Mouse (Mus musculus): Measurements from ENCODE around the gene Abhd12b.

The Abhd12b gene

DNA sequence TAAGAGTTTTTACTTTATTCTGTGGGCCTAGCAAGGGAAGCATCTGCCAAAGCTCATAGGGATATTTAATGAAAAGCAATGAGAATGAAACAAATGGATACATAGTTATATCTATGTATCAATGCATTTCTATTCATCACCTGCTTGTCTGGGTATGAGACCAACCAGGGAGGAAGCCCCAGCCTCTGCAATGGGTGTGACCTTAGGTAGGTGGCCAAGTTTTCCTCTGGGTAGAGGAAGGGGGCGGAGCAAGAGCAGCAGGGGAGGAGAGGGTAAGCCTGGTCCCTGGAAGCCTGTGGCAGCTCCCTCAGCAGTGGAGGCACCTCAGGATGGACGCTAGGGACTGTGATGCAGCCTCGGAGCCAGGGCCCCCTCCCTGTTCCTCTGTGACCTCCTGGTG lies at the start of gene Abhd12b:
Abhd12b (plus strand) TSS at position 301 of the 400 bp plus-strand sequence.
- no peak for DNase-seq (ENCODE audit: extremely low read depth, low read depth)

DNA sequence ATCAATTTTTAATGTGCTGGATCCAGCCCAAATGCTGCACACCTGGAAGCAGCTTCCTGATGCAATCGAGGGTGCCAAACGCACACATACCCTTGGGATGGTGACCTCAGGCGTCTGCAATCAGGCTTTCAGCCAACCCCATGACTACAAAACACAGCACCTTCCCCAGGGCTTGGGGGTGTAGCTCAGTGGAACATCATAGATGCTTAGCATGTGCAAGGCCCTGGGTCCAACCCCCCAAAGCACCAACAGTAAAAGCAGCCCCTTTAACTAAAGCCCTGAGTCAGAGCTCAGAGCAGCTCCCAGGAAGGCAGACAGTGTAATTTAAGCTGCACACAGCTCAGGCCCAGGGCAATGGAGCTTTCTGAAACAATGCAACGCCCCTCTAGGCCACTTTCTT lies 49.7 kb upstream of the Abhd12b start:
- no peak for DNase-seq (ENCODE audit: extremely low read depth, low read depth)

DNA sequence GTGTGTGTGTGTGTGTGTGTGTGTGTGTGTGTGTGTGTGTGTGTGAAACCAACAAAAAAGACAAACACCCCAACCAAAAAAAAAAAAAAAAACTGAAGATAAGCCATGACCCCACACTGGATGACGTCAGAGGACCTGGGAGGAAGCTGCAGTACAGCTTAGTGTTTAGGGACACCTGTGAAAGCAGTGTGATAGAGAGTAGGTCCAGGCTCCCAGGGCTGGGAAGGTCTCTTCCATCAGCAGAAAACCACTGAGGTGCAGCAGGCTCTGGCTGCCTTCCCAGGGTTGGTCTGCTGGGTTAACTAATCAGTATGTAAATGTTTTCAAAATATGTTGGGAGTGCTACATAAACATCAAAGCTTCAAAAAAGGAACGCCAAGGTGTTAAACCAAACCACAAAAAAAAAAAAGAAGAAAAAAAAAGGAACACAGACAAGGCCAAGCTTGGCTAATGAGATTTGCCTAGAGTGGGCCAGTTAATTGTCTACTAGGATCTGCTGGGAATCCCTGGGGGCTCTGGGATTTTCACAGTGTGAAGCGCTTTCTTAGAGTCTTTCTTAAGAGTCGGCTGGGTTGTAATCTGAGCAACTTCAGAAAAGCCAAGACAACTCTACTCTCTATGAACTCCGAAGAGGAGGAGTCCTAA lies 49.0 kb upstream of the Abhd12b start:
- no peak for DNase-seq (ENCODE audit: extremely low read depth, low read depth)

DNA sequence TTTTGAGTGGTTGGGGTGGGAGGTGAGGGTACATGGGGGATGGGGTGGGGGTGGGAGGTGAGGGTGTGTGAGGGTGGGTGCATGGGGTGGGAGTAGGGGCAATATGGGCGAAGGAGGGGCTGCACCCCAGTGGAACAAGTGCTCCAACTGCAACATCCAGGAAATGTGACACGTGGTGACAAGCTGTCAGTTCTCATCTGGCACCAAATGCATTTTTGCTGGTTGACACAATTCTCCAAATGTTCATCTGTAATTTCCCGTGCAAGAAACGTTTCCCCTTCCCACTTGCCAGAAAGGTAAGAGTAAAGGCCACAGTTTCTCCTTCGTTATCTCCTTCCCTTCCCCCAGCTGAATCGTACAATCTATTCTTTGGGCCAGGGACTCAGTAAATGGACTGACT lies 48.1 kb upstream of the Abhd12b start:
- no peak for DNase-seq (ENCODE audit: extremely low read depth, low read depth)

DNA sequence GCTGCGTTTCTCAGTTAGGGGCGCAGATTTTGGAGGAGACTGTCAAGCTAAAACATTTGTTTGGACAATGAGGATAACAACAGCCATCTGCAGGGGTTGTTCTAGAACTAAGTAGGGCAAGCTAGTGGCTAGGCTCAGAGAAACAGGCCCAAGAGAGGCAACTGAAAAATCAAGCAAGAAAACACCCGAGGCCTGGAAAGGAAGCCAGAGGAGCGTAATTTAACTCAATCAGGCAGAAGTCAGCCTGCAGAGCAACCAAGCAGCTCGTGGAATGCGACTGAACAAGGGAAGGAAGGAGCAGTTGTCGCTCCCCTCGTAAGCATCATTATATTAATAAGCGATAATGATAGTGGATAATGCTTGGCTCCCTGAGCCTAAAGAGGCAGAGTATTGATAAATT lies 47.4 kb upstream of the Abhd12b start:
- no peak for DNase-seq (ENCODE audit: extremely low read depth, low read depth)

DNA sequence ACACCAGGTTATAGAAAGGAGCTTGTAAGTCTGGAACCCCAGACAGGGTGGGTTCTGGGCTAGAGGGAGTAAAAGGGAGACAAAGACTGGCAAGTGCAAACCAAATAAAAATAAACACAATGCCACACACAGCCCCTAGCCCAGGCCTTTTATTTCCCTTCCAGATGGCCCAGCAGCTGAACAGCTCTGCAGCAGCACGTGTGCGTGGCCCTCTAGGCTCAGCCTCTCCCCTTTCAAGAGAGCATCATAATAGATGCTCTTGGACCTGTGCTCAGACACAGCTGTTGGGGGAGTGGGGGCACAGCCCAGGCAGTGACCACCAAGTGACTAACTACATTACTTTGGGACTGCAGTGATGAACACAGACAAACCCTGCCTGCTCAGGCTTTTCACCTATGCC lies 45.8 kb upstream of the Abhd12b start:
- no peak for DNase-seq (ENCODE audit: extremely low read depth, low read depth)

DNA sequence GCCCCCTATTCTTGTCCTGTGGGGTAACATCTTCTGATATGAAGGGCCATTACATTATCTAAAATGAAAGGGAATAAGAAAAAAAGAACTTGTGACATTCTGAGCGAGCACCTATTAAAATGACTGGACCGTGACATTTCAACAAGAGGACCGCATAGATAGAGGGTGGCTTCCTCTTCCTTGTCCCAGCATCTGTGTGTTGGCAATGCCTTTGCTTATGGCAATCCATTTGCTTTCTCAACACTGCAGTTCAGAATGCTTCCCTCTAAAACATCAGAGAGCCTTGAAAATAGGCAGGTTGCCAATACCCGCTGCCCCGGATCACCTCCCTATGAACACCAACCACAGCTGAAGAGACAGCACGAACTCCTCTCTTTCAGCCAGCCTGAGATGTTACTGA lies 44.0 kb upstream of the Abhd12b start:
- DNase-seq (ENCODE audit: extremely low read depth, low read depth): peak; percentile 93

DNA sequence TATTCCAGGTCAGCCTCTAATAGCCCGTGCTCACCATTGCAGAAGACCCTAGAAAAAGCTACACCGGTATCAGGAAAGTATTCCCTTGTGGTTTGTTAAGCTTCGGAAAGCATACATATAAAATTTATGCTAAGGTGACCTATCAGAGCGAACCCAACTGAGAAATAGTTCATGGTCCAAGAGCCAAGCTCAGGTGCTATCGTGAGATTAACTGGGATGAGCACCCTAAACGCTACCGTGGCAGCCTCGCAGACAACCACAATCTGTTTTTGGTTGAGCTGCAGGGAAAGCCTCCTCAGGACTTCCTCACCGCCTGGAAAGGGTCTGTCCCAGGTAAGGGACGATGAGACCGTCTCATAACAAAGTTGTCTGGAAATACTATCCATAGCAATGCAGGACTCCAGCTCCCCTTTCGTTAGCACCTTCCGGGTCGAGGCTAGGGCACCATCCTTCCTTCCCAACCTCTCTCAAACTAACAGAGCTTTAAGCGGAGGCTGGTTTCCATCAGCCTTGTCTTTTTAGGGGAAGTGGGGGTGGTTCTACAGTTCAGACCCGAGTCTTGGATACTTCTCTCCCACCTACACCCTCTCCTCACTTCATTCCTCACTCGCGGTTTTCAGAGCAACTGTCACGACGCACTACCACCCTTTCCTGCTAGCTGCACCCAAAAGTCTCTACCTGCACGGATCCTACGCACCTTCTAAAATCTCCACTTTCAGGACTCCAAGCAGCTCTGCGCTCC lies 43.4 kb upstream of the Abhd12b start:
- peak; percentile 51 for DNase-seq (ENCODE audit: extremely low read depth, low read depth)

DNA sequence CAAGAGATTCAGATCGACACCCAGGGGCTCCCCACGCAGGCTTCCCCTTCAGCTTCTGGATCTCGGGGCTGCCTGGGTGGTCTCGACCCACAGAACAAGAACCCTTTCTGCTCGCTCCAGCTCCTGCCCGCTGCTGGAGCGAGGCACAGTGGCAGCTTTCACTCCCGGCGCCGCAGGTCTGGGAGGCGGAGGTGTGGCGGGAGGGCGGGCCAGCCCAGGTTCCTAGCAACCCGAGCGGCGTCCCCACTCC lies 42.9 kb upstream of the Abhd12b start:
- DNase-seq (ENCODE audit: extremely low read depth, low read depth): no peak

DNA sequence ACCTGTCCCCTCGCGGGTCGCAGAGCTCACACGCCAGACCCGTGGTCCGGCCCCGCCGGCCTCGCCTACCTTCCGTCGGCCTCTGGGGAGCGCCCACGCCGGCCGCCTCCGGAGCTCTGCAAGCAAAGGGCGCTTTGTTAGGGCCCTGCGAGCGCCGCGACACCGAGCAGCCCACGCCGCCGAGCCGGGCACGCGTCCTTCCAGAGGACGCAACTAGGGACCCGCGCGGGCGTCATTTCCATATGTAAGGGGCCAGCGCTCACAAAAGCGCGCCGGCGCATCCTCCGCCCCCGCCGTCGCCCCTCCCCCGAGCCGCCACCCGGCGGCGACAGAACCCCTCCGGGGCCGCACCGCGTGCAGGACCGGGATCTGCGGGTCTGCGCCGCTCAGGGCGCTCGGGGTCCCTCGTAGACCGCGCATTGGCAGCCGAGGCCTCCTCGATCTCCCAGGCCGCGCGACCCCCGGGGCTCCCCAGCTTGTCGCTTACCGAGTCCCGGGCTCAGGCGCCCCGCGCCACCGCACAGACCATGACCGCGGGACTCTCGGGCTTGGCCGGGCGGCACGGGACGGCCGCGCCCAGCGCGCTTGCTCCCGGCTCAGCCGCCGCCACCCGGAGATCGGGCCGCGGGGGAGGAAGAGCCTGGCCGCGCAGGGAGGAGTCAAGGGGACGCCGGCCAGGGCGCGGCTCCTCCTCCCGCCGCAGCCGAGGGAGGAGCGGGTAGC lies 42.4 kb upstream of the Abhd12b start:
- DNase-seq (ENCODE audit: extremely low read depth, low read depth): no peak

DNA sequence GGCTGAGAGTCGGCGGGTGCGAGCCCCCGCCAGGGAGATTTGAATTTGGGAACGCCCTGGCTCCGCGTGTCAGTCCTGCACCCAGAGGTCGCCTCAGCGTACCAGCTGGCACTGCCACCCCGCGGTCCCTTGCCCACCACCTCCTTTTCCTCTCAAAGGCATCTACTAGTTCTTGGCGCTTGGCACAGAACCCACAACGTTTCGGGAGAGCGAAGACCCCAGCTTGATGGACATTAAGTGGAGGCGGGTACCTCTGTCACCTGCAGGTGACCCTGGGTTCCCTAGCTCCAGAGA lies 41.9 kb upstream of the Abhd12b start:
- DNase-seq (ENCODE audit: extremely low read depth, low read depth): no peak

DNA sequence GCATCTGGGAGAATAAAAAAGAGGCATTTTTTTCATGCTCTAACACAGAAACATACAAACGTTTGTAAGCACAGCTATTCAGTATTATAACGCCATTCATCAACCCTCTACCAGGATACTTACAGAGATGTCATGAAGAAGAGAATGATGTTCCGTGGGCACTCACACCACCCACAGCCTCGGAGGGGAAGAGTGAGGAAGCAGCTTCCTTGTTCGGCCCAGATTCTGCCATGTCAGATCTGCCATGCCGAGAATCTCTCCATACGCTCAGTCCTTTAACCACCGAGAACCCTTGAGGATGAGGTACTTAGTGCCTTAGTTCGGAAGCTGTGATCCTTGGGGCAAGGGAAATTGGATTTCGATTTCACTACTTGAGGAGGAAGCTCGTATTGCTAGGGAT lies 40.6 kb upstream of the Abhd12b start, which contains the start of gene Nin:
Nin (minus strand) TSS at position 367 of the 400 bp plus-strand sequence.
- DNase-seq (ENCODE audit: extremely low read depth, low read depth): no peak

DNA sequence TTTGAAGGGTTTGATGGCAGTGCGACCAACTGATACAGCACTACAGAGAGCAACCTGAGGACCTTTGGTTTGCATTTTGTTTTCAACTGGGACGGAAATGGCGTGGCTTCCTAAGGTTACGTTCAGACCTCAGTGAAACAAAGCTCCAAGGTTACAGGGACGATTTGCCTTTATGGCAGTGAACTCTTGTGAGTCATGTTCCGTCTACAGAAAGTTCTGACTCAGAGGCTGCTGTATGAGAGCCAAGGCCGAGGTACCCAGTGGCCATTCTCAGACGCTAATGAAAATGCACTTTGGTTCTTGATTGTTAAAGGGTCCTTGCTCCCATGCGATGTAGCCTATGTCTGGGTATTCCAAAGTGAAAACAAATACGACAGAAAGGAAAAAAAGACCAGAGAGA lies 36.8 kb upstream of the Abhd12b start:
- DNase-seq (ENCODE audit: extremely low read depth, low read depth): no peak

DNA sequence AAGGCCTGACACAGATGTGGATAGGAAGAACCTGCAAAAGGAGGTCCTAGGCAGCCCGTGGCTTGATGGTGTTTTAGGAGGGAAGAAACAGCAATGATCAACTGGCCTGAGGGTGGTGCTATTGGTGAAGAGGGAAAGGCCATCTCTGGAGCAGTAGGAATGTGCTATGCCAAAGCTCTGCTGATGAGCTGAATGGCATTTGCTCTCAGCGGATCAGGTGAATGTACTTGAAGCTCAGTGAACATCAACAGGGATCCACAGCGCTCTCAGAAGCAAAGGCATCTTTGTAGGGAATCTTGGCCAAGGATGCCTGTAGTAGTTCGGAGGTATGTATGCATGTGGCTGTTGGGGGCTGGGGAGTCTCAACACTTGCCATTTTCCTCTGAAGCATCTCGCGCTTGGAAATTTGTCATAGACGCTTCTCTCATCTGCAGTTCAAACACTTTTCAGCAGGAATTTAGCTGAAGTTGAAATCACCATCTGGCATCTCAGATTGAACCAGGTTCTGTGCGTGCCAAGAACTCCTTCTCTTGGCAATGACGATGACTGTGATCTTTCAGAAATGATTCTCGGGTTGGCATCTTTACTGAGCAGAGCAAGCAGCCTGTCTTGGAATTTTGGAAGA lies 35.1 kb upstream of the Abhd12b start:
- no peak for DNase-seq (ENCODE audit: extremely low read depth, low read depth)

DNA sequence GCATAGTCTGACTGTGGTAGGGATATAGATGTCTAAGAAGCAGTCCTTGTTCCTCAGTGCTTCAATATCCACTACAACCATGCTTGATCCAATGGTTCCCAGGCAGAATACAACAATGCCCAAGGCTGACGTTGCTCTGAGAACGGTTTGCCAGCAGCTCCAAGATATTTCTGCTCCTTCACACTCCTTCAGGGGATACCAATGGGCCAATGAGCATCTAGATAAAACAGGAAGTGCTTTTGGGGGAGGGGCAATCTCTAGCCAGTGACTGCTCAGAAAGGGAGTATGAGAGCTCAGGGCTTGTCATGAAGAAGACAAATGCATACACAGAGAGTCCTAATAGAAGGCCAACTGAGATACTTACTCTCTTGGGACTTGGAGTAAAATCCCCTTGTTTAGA lies 34.4 kb upstream of the Abhd12b start:
- DNase-seq (ENCODE audit: extremely low read depth, low read depth): peak; percentile 95

DNA sequence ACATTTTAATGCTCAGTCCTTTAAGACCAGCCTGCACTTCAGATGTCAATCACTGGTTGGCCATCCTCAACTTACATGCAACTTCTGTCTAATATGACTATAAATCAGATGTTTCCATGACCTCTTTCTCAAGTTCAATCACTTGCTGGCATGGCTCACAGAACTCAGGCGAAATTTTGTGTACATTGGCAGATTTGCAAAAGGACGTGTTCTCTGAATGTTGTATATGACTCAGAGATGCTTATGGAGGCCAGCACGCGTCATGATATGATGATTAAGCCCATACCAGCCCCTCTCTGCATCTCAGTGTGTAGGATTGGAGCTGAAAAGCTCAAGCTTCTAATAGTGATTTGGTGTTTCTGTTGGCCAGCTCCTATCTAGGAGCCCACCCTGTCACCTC lies 27.3 kb upstream of the Abhd12b start:
- no peak for DNase-seq (ENCODE audit: extremely low read depth, low read depth)

DNA sequence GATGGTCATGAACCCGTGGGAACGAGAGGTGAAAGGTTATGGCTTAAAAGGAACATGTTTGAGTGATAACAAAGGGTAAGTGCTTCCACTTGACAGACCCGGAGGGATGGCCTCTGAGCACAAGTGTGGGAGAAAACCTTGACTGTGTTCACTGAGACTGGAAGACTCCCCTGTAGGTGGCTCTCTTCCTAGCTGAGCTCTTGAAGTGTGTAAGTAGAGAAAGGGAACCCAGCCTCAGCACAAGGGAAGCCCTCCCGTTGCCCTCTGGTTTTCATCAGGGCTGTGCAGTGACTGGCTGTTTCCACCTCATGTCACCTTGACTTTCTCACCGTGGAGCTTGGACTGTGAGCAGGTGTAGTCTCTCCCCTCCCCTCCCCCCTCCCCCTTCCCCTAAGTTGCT lies 24.8 kb upstream of the Abhd12b start:
- no peak for DNase-seq (ENCODE audit: extremely low read depth, low read depth)

DNA sequence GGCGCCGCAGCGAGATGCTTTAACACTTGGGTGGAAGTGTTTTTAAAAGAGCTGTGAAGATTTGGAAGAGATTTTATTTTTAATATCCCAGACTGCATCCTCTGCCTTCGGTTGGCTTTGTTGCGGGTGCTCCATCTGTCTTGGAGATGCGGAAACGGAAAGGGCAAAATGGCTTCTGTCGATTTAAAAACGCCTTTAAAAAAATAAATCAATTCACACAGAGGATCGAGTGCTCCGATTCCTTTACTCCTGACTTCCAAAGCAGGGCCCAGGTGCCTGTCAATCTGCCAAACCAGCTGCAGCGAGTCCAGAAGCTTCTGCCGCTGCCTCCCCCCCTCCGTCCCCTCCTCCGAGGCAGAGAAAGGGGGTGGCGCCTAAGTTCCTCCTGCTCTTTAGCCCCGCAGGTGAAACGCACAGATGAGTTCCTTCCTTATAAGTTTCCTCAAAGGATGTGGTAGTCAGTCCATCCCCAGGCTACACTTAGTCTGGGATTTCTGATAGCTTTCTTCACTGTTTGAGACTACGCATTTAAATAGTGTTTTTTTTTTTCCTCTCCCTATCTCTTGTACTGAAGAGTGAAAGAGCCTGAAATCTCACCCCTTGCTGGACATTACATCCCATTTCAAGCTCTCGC lies 22.8 kb upstream of the Abhd12b start:
- no peak for DNase-seq (ENCODE audit: extremely low read depth, low read depth)

DNA sequence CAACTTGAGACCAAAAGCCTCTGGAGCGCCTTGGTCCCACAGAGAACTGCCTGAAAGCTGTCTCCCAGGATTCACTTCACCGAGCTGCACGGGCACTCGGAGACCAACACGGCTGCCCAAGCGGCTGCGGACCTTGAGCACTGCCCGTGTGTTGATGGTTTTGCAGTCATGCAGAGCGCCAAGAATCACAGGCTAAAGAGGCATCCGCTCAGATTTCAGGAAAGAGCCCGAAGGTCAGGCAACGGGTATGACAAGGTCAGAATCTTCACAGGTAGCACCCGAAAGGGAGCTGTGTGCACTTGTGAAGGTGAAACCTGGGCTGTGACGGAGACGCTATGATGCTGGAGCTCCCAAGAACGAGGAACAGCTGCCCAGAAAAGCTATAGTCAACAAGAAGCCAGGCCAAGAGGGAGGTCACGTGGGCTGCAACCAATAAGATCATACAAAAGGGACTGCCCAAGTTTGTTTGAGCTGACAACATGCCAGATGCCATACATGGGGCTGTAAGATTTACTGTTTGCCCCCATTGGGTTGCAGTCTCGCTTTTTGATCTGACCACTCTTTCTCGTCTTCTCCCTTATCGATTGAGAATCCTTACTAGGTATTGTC lies 19.2 kb upstream of the Abhd12b start:
- no peak for DNase-seq (ENCODE audit: extremely low read depth, low read depth)

DNA sequence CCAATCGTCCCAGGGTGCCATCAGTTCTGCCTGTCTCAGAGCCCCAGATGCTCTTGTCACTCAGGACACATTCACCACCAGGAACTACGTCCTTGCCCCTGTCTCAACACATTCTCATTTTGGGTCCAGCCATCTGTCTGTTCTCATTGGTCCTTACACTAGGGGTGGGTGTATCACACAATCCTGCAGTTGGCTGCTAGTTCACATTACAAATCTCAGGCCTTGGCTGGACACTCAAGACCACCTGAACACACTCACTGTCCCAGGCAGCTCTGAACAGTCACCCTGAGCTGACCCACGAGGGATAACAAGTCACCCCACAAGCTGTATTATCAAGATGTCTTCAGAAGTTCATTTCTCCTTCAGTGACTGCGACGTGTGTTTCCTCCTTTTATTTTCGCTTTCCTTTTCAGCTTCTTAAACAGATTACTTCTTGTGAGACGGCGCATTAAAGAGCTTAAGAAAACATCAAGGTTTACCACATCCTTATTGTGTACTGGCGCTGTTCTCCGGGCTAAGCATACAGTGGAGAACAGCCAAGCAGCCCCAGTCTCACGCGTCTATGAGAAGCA lies 17.7 kb upstream of the Abhd12b start:
- peak; percentile 49 for DNase-seq (ENCODE audit: extremely low read depth, low read depth)

DNA sequence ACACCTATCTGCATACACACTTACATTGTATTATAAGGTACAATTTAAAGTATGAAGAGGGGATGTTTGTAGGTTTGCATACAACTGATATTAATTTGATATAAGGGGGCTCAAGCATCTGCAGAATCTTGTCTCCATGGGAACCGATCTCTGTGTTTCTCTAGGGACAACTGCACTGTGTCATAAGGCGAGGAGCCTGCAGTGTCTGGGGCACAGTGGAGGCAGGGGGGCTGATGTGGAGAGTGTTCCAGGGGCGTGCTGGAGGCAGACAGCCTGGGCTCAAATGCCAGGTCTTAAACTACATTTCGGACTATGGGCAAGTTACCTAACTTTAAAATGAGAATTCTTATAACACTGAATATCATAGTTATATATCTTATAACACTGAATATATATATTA lies 16.8 kb upstream of the Abhd12b start:
- no peak for DNase-seq (ENCODE audit: extremely low read depth, low read depth)

All from MEL-GATA-1-ER (cell line).